Comparison of ENCODE assay signal across 31 mouse cellular contexts in the genomic region with DNA sequence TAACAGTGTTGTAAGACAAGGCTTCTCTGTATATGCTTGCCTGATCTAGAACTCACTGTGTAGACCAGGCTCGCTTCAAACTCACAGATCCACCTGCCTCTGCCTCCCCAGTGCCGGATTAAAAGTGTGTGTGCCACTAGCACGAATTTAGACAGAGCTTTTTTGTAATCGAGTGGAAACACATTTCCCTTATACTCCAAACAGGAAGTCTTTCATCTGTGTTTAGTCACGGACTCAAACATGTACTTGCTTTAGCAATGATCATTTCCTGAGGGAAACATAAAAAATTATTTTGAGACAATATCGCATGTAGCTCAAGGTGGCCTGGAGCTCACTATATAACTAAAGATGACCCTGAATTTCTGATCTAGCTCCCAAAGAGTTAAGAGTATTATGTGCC. TPM values are rescaled to one million over a fixed set of nuclear protein-coding genes. Genes with fewer than 3 reads are reported as not detected.
DNase-seq lines count a peak whose midpoint lies in the region; ATAC-seq and TF ChIP-seq lines count a peak whose summit lies in the region.
"Had no signal": no experiment of that assay in that cellular context is flagged by ENCODE, and none has a peak within 500 bp of the region (broad histone marks: within the 10 kb centered on the region; RNA-seq: fewer than 3 reads in every experiment).

No protein-coding gene starts in this region.

- no peak overlapping the region for H3K27ac ChIP-seq in lung, postnatal 0 days (ENCODE audit: low read length)
- peak overlapping the region; percentile 96 for H3K27ac ChIP-seq in ES-Bruce4 (ENCODE audit: insufficient read depth, low read length)
- no peak overlapping the region for H3K27ac ChIP-seq in limb, embryonic 10.5 days
- H3K27ac ChIP-seq: embryonic facial prominence, embryonic 12.5 days; embryonic facial prominence, embryonic 15.5 days; forebrain, embryonic 15.5 days; heart, embryonic 15.5 days had no signal

- H3K27me3 ChIP-seq in lung, postnatal 0 days (replicated peaks; ENCODE audit: insufficient read depth, low read length) = no peaks in the 10 kb centered on the region
- H3K27me3 ChIP-seq in ES-Bruce4 (ENCODE audit: control insufficient read depth, insufficient read depth, low read length, poor library complexity, severe bottlenecking) = no peaks in the 10 kb centered on the region
- no peaks in the 10 kb centered on the region for H3K27me3 ChIP-seq in limb, embryonic 10.5 days (ENCODE audit: low read depth, poor library complexity, severe bottlenecking)
- H3K27me3 ChIP-seq: embryonic facial prominence, embryonic 12.5 days; embryonic facial prominence, embryonic 15.5 days; forebrain, embryonic 15.5 days; heart, embryonic 12.5 days; heart, embryonic 15.5 days had no signal

- H3K9me3 ChIP-seq in lung, postnatal 0 days (ENCODE audit: low read length) = no peaks in the 10 kb centered on the region
- H3K9me3 ChIP-seq in ES-Bruce4 (replicated peaks; ENCODE audit: control insufficient read depth, insufficient read depth, low read length, poor library complexity, severe bottlenecking) = no peaks in the 10 kb centered on the region
- H3K9me3 ChIP-seq in limb, embryonic 10.5 days (replicated peaks) = no peaks in the 10 kb centered on the region
- H3K9me3 ChIP-seq: embryonic facial prominence, embryonic 12.5 days; embryonic facial prominence, embryonic 15.5 days; forebrain, embryonic 15.5 days; heart, embryonic 15.5 days had no signal

- H3K4me1 ChIP-seq in lung, postnatal 0 days (ENCODE audit: insufficient read depth, low read depth, low read length) = no peaks in the 10 kb centered on the region
- peaks cover 3% of the 10 kb centered on the region for H3K4me1 ChIP-seq in ES-Bruce4 (ENCODE audit: control insufficient read depth, insufficient read depth, low read length)
- H3K4me1 ChIP-seq in limb, embryonic 10.5 days = no peaks in the 10 kb centered on the region; the same call in 1 of the 2 replicates
- H3K4me1 ChIP-seq: embryonic facial prominence, embryonic 12.5 days; embryonic facial prominence, embryonic 15.5 days; forebrain, embryonic 15.5 days; heart, embryonic 12.5 days; heart, embryonic 15.5 days had no signal

- H3K4me3 ChIP-seq in lung, postnatal 0 days (ENCODE audit: low read depth, low read length) = no peak overlapping the region
- H3K4me3 ChIP-seq in ES-Bruce4 (ENCODE audit: low read depth, low read length) = no peak overlapping the region
- H3K4me3 ChIP-seq in limb, embryonic 10.5 days = no peak overlapping the region
- H3K4me3 ChIP-seq: embryonic facial prominence, embryonic 12.5 days; embryonic facial prominence, embryonic 15.5 days; forebrain, embryonic 15.5 days; heart, embryonic 12.5 days; heart, embryonic 15.5 days had no signal

- 48% methylated on average over 6 of the region's 6 CpGs for WGBS in lung, postnatal 0 days
- WGBS in limb, embryonic 10.5 days = 78% methylated on average over 6 of the region's 6 CpGs

- TF ChIP-seq POLR2A in ES-Bruce4 (IDR thresholded peaks at IDR 0.05; ENCODE audit: insufficient read depth, low read length) = no peak

- peak; percentile 50 for ATAC-seq in lung, postnatal 0 days
- peak; percentile 40 for ATAC-seq in granulocyte monocyte progenitor cell, adult 5-6 weeks (replicated peaks; ENCODE audit: poor library complexity, severe bottlenecking)
- ATAC-seq: activated CD4-positive, CD25-positive, alpha-beta regulatory T cell, adult 4 months; forebrain, embryonic 15.5 days; hindbrain, embryonic 16.5 days; inflammation-experienced regulatory T-cells, adult 6 months; intestine, embryonic 16.5 days had no signal

- no peak for TF ChIP-seq CTCF in lung, postnatal 0 days (IDR thresholded peaks at IDR 0.05)
- TF ChIP-seq CTCF in ES-Bruce4 (IDR thresholded peaks at IDR 0.05; ENCODE audit: low read depth, low read length) = no peak

- peak; percentile 66 for TF ChIP-seq EP300 in lung, postnatal 0 days (IDR thresholded peaks at IDR 0.05)
- no peak for TF ChIP-seq EP300 in ES-Bruce4 (IDR thresholded peaks at IDR 0.05; ENCODE audit: insufficient read depth, low read depth, low read length)

- H3K9ac ChIP-seq in lung, postnatal 0 days (replicated peaks; ENCODE audit: low read depth) = no peak overlapping the region
- H3K9ac ChIP-seq in ES-Bruce4 (ENCODE audit: low read depth, poor library complexity, severe bottlenecking) = peak overlapping the region; percentile 27; the same call in 1 of the 2 replicates
- H3K9ac ChIP-seq: embryonic facial prominence, embryonic 12.5 days; embryonic facial prominence, embryonic 15.5 days; forebrain, embryonic 15.5 days; heart, embryonic 12.5 days; heart, embryonic 15.5 days had no signal

- DNase-seq in lung, postnatal 0 days (ENCODE audit: low spot score) = peak; percentile 21
- no peak for DNase-seq in lung, adult 18-20 months
- DNase-seq in naive thymus-derived CD4-positive, alpha-beta T cell, adult 2 months (ENCODE audit: low read depth) = peak; percentile 17
- no peak for DNase-seq in limb, embryonic 10.5 days (ENCODE audit: low spot score)
- DNase-seq in embryo, embryonic 9.5 days (ENCODE audit: extremely low spot score) = no peak
- no peak for DNase-seq in heart, adult 18-20 months
- DNase-seq: adrenal gland, adult 8-10 months; adrenal gland, postnatal 25 days; cerebellum, adult 11-12 months; cerebellum, adult 8-10 months; cerebellum, postnatal 10 days; cerebellum, postnatal 36 days; gastrocnemius, postnatal 25 days; heart, postnatal 10 days; heart, postnatal 36 days had no signal

- H3K36me3 ChIP-seq in lung, postnatal 0 days (ENCODE audit: insufficient read depth, low read length) = no peaks in the 10 kb centered on the region
- H3K36me3 ChIP-seq in ES-Bruce4 (ENCODE audit: control insufficient read depth, insufficient read depth, low read length, poor library complexity, severe bottlenecking) = no peaks in the 10 kb centered on the region
- no peaks in the 10 kb centered on the region for H3K36me3 ChIP-seq in limb, embryonic 10.5 days
- H3K36me3 ChIP-seq: embryonic facial prominence, embryonic 12.5 days; embryonic facial prominence, embryonic 15.5 days; forebrain, embryonic 15.5 days; heart, embryonic 12.5 days; heart, embryonic 15.5 days had no signal

- H3K4me2 ChIP-seq in lung, postnatal 0 days (replicated peaks; ENCODE audit: low read depth, low read length) = no peak overlapping the region
- H3K4me2 ChIP-seq: embryonic facial prominence, embryonic 12.5 days; embryonic facial prominence, embryonic 15.5 days; forebrain, embryonic 15.5 days; heart, embryonic 12.5 days; heart, embryonic 15.5 days had no signal

RNA-seq across cellular contexts. Expression of gene Dppa5a, which starts 4.6 kb away (rescaled TPM):
- 0.71 and 0.81 TPM in 2 replicates for polyA plus RNA-seq in lung, postnatal 0 days (2015; fragmentation: Nextera tagmentation; extraction: Ambion mirVana)
- polyA plus RNA-seq in ES-Bruce4 (2011; ENCODE audit: insufficient read depth, insufficient read length, low read depth, missing spikeins) = 5,317 and 5,424 TPM in 2 replicates
- total RNA-seq in granulocyte monocyte progenitor cell, adult 5-6 weeks (2014; fragmentation: Nextera tagmentation) = not detected in 2 replicates
- total RNA-seq in granulocyte monocyte progenitor cell, adult 5-6 weeks (2017) = not detected in 2 replicates
- not detected in 2 replicates for polyA plus RNA-seq in limb, embryonic 10.5 days (2016; fragmentation: Nextera tagmentation; extraction: Ambion mirVana)
- total RNA-seq in heart, adult 18-20 months (2021) = not detected
- total RNA-seq: adrenal gland, adult 8-10 months; adrenal gland, postnatal 25 days; gastrocnemius, adult 8-10 months; gastrocnemius, postnatal 25 days; heart, postnatal 10 days; heart, postnatal 36 days had no signal
- polyA plus RNA-seq: activated CD4-positive, CD25-positive, alpha-beta regulatory T cell, adult 4 months; gonadal fat pad, adult 2 months; heart, embryonic 12.5 days; heart, embryonic 15.5 days; inflammation-experienced regulatory T-cells, adult 6 months; intestine, embryonic 16.5 days had no signal

RNA-seq across cellular contexts. Expression of gene Gsta2, which starts 7.8 kb away (rescaled TPM):
- polyA plus RNA-seq in lung, postnatal 0 days (2015; fragmentation: Nextera tagmentation; extraction: Ambion mirVana) = 4.8 and 4.9 TPM in 2 replicates
- not detected in 2 replicates for polyA plus RNA-seq in ES-Bruce4 (2011; ENCODE audit: insufficient read depth, insufficient read length, low read depth, missing spikeins)
- total RNA-seq in granulocyte monocyte progenitor cell, adult 5-6 weeks (2014; fragmentation: Nextera tagmentation) = not detected in 2 replicates
- total RNA-seq in granulocyte monocyte progenitor cell, adult 5-6 weeks (2017) = not detected in 2 replicates
- polyA plus RNA-seq in limb, embryonic 10.5 days (2016; fragmentation: Nextera tagmentation; extraction: Ambion mirVana) = not detected in 2 replicates
- total RNA-seq in heart, adult 18-20 months (2021) = 1 to 10 TPM; 2.1 to 2.2 TPM
- total RNA-seq: gastrocnemius, adult 8-10 months; gastrocnemius, postnatal 25 days; heart, postnatal 10 days had no signal
- polyA plus RNA-seq: activated CD4-positive, CD25-positive, alpha-beta regulatory T cell, adult 4 months; brain, embryonic 14.5 days; embryonic facial prominence, embryonic 12.5 days; forebrain, embryonic 11.5 days; forebrain, embryonic 15.5 days; heart, embryonic 12.5 days; heart, embryonic 15.5 days; hindbrain, embryonic 11.5 days; hindbrain, embryonic 16.5 days; inflammation-experienced regulatory T-cells, adult 6 months had no signal

RNA-seq across cellular contexts. Expression of gene Ooep, which starts 15.2 kb away (rescaled TPM):
- polyA plus RNA-seq in lung, postnatal 0 days (2015; fragmentation: Nextera tagmentation; extraction: Ambion mirVana) = 3.3 and 4.1 TPM in 2 replicates
- 75.0 and 86.4 TPM in 2 replicates for polyA plus RNA-seq in ES-Bruce4 (2011; ENCODE audit: insufficient read depth, insufficient read length, low read depth, missing spikeins)
- total RNA-seq in granulocyte monocyte progenitor cell, adult 5-6 weeks (2014; fragmentation: Nextera tagmentation) = not detected in 2 replicates
- not detected in 2 replicates for total RNA-seq in granulocyte monocyte progenitor cell, adult 5-6 weeks (2017)
- polyA plus RNA-seq in limb, embryonic 10.5 days (2016; fragmentation: Nextera tagmentation; extraction: Ambion mirVana) = 0.40 and 0.90 TPM in 2 replicates
- total RNA-seq in heart, adult 18-20 months (2021) = not detected
- total RNA-seq: adrenal gland, adult 8-10 months; adrenal gland, postnatal 25 days; gastrocnemius, adult 8-10 months; heart, postnatal 10 days; heart, postnatal 36 days had no signal
- polyA plus RNA-seq: gonadal fat pad, adult 2 months; inflammation-experienced regulatory T-cells, adult 6 months had no signal

RNA-seq across cellular contexts. Expression of gene Ddx43, which starts 32.2 kb away (rescaled TPM):
- 0.05 TPM in 1 of 2 replicates, not detected in the other for polyA plus RNA-seq in lung, postnatal 0 days (2015; fragmentation: Nextera tagmentation; extraction: Ambion mirVana)
- polyA plus RNA-seq in ES-Bruce4 (2011; ENCODE audit: insufficient read depth, insufficient read length, low read depth, missing spikeins) = 2.8 and 4.9 TPM in 2 replicates
- 0.28 TPM in 1 of 2 replicates, not detected in the other for total RNA-seq in granulocyte monocyte progenitor cell, adult 5-6 weeks (2014; fragmentation: Nextera tagmentation)
- total RNA-seq in granulocyte monocyte progenitor cell, adult 5-6 weeks (2017) = 0.04 TPM in 1 of 2 replicates, not detected in the other
- 0.15 and 0.18 TPM in 2 replicates for polyA plus RNA-seq in limb, embryonic 10.5 days (2016; fragmentation: Nextera tagmentation; extraction: Ambion mirVana)
- not detected for total RNA-seq in heart, adult 18-20 months (2021)
- total RNA-seq: adrenal gland, adult 8-10 months; adrenal gland, postnatal 25 days; gastrocnemius, adult 8-10 months; gastrocnemius, postnatal 25 days; heart, postnatal 10 days; heart, postnatal 36 days had no signal
- polyA plus RNA-seq: gonadal fat pad, adult 2 months had no signal

RNA-seq across cellular contexts. Expression of gene Omt2b, which starts 36.0 kb away (rescaled TPM):
- polyA plus RNA-seq in lung, postnatal 0 days (2015; fragmentation: Nextera tagmentation; extraction: Ambion mirVana) = not detected in 2 replicates
- not detected in 2 replicates for polyA plus RNA-seq in ES-Bruce4 (2011; ENCODE audit: insufficient read depth, insufficient read length, low read depth, missing spikeins)
- total RNA-seq in granulocyte monocyte progenitor cell, adult 5-6 weeks (2014; fragmentation: Nextera tagmentation) = not detected in 2 replicates
- not detected in 2 replicates for total RNA-seq in granulocyte monocyte progenitor cell, adult 5-6 weeks (2017)
- polyA plus RNA-seq in limb, embryonic 10.5 days (2016; fragmentation: Nextera tagmentation; extraction: Ambion mirVana) = not detected in 2 replicates
- total RNA-seq in heart, adult 18-20 months (2021) = not detected
- total RNA-seq: adrenal gland, adult 8-10 months; adrenal gland, postnatal 25 days; gastrocnemius, adult 8-10 months; gastrocnemius, postnatal 25 days; heart, postnatal 10 days; heart, postnatal 36 days had no signal
- polyA plus RNA-seq: activated CD4-positive, CD25-positive, alpha-beta regulatory T cell, adult 4 months; brain, embryonic 14.5 days; embryonic facial prominence, embryonic 12.5 days; embryonic facial prominence, embryonic 15.5 days; forebrain, embryonic 11.5 days; forebrain, embryonic 15.5 days; gonadal fat pad, adult 2 months; heart, embryonic 12.5 days; heart, embryonic 15.5 days; hindbrain, embryonic 11.5 days; hindbrain, embryonic 16.5 days; inflammation-experienced regulatory T-cells, adult 6 months; intestine, embryonic 16.5 days had no signal

Comparison
In these comparisons a context has a peak if more than half of its experiments do, and no peak if none do; other contexts are left out.
1. DNase-seq: peak in lung, postnatal 0 days (single experiment) and naive thymus-derived CD4-positive, alpha-beta T cell, adult 2 months (single experiment); none in lung, adult 18-20 months (0 of 2), limb, embryonic 10.5 days (single experiment), embryo, embryonic 9.5 days (single experiment) and heart, adult 18-20 months (0 of 2).
2. RNA of gene Dppa5a, which starts 4.6 kb away (polyA plus RNA-seq): 5,317 to 5,424 TPM in ES-Bruce4; 0.71 to 0.81 TPM in lung, postnatal 0 days and not detected in limb, embryonic 10.5 days; every median in the first group is over 1,000 times any median in the second.
3. RNA of gene Ooep, which starts 15.2 kb away (polyA plus RNA-seq): 75.0 to 86.4 TPM in ES-Bruce4; 3.3 to 4.1 TPM in lung, postnatal 0 days and 0.40 to 0.90 TPM in limb, embryonic 10.5 days; every median in the first group is over 10 times any median in the second.